Mouse (Mus musculus): ENCODE measurements at regions not wholly inside any gene's neighbourhood (a gene's known extent, or its start where the extent isn't known, plus 50 kb on each side); places are given as distances from the start of the nearest gene placed in this dataset.
A peak's percentile ranks its signal among the peaks of the same experiment; 100 is the strongest.

GRCm38 (mm10) chr13:28898900-28899299, 54.6 kb downstream of the Sox4 start:
- no peak for DNase-seq (ENCODE audit: extremely low read depth, low read depth, low spot score)
- Histone ChIP-seq H3K27me3 (ENCODE audit: control insufficient read depth, insufficient read depth, low read length) (no peaks in the 10 kb centered on the region), H3K36me3 (ENCODE audit: control insufficient read depth, insufficient read depth, low read length) (no peaks in the 10 kb centered on the region), H3K9ac (ENCODE audit: low read depth, low read length) (no peak overlapping the region), H3K79me2 (ENCODE audit: control insufficient read depth, insufficient read depth, low read length) (no peaks in the 10 kb centered on the region), H3K4me1 (ENCODE audit: control insufficient read depth, insufficient read depth, low read length) (no peaks in the 10 kb centered on the region), H3K4me3 (ENCODE audit: insufficient read depth, low read depth, low read length) (no peak overlapping the region), H3K27ac (replicated peaks; ENCODE audit: insufficient read depth, low read depth, low read length) (no peak overlapping the region)
- no peak for TF ChIP-seq CTCF (IDR thresholded peaks at IDR 0.05; ENCODE audit: low read depth, low read length)
- no peak for TF ChIP-seq POLR2A (IDR thresholded peaks at IDR 0.05; ENCODE audit: extremely low read depth, insufficient read depth, low read length)
- 96% methylated on average over 4 of the region's 4 CpGs for WGBS

DNA sequence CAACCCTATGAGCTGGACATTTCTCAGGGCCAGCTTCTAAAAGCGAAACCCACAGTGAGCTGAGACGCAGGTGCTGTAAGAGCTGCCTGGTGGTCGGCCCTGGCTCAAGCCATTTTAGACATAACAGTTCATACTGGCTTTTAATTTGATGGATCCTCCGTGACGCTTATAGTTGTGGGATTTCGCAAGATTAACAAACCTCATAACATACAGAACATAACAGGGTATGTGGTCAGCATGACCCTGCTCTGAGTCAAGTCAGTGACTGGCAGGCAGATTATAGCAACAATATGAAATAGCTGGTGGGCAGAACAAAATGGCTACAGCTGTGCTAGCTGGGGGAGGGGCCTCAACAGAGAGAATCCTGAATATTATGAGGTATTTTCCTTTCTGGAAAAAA, 60.6 kb downstream of the Sox4 start:
- 92% methylated on average over 6 of the region's 6 CpGs for WGBS
- no peaks in the 10 kb centered on the region for H3K36me3 ChIP-seq (ENCODE audit: control insufficient read depth, insufficient read depth, low read length)
- H3K4me1 ChIP-seq (ENCODE audit: control insufficient read depth, insufficient read depth, low read length), result no peaks in the 10 kb centered on the region
- no peak overlapping the region for H3K27ac ChIP-seq (replicated peaks; ENCODE audit: insufficient read depth, low read depth, low read length)
- TF ChIP-seq CTCF (IDR thresholded peaks at IDR 0.05; ENCODE audit: low read depth, low read length) (no peak), POLR2A (IDR thresholded peaks at IDR 0.05; ENCODE audit: extremely low read depth, insufficient read depth, low read length) (no peak)
- H3K79me2 ChIP-seq (ENCODE audit: control insufficient read depth, insufficient read depth, low read length), result no peaks in the 10 kb centered on the region
- DNase-seq (ENCODE audit: extremely low read depth, low read depth, low spot score), result no peak
- no peaks in the 10 kb centered on the region; the same call in 1 of the 2 replicates for H3K27me3 ChIP-seq (ENCODE audit: control insufficient read depth, insufficient read depth, low read length)
- H3K4me3 ChIP-seq (ENCODE audit: insufficient read depth, low read depth, low read length), result no peak overlapping the region
- H3K9ac ChIP-seq (ENCODE audit: low read depth, low read length), result no peak overlapping the region

DNA sequence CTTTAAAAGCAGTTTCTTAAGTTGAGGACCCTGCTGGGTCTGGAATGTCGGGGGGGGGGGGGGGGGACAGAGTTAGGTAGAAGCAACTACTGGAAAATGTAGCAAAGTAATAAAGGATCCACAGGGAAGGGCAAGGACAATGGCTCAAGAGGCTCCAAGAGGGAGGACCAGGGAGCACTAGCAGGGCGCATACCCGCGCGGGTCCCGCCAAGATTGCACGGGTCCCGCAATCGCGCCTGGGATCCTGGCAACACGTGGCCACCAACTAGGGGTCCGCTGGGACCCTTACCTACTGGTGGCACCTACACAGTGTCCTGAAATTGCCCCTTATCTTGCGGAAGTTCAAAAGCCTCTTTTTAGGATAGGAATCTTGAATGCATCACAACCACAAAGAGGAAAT, 66.4 kb downstream of the Sox4 start:
- Histone ChIP-seq H3K9ac (ENCODE audit: low read depth, low read length) (no peak overlapping the region), H3K4me1 (ENCODE audit: control insufficient read depth, insufficient read depth, low read length) (peaks cover 2% of the 10 kb centered on the region; the same call in 1 of the 2 replicates), H3K4me3 (ENCODE audit: insufficient read depth, low read depth, low read length) (no peak overlapping the region), H3K27me3 (ENCODE audit: control insufficient read depth, insufficient read depth, low read length) (peaks cover 21% of the 10 kb centered on the region), H3K36me3 (ENCODE audit: control insufficient read depth, insufficient read depth, low read length) (no peaks in the 10 kb centered on the region), H3K27ac (replicated peaks; ENCODE audit: insufficient read depth, low read depth, low read length) (no peak overlapping the region), H3K79me2 (ENCODE audit: control insufficient read depth, insufficient read depth, low read length) (no peaks in the 10 kb centered on the region)
- no peak for DNase-seq (ENCODE audit: extremely low read depth, low read depth, low spot score)
- TF ChIP-seq POLR2A (IDR thresholded peaks at IDR 0.05; ENCODE audit: extremely low read depth, insufficient read depth, low read length) (no peak), CTCF (IDR thresholded peaks at IDR 0.05; ENCODE audit: low read depth, low read length) (no peak)
- 11% methylated on average over 13 of the region's 13 CpGs for WGBS

- peaks cover 2% of the 10 kb centered on the region; the same call in 1 of the 2 replicates for H3K4me1 ChIP-seq (ENCODE audit: control insufficient read depth, insufficient read depth, low read length)
- peaks cover 21% of the 10 kb centered on the region for H3K27me3 ChIP-seq (ENCODE audit: control insufficient read depth, insufficient read depth, low read length)
- H3K79me2 ChIP-seq (ENCODE audit: control insufficient read depth, insufficient read depth, low read length), result no peaks in the 10 kb centered on the region
- DNase-seq (ENCODE audit: extremely low read depth, low read depth, low spot score), result no peak
- no peak overlapping the region for H3K27ac ChIP-seq (replicated peaks; ENCODE audit: insufficient read depth, low read depth, low read length)
- H3K9ac ChIP-seq (ENCODE audit: low read depth, low read length), result no peak overlapping the region
- H3K36me3 ChIP-seq (ENCODE audit: control insufficient read depth, insufficient read depth, low read length), result no peaks in the 10 kb centered on the region
- H3K4me3 ChIP-seq (ENCODE audit: insufficient read depth, low read depth, low read length), result no peak overlapping the region
- 15% methylated on average over 11 of the region's 11 CpGs for WGBS
- TF ChIP-seq CTCF (IDR thresholded peaks at IDR 0.05; ENCODE audit: low read depth, low read length), result no peak
- no peak for TF ChIP-seq POLR2A (IDR thresholded peaks at IDR 0.05; ENCODE audit: extremely low read depth, insufficient read depth, low read length)
Measured at GRCm38 (mm10) chr13:28886691-28887090, 66.8 kb downstream of the Sox4 start.

DNA sequence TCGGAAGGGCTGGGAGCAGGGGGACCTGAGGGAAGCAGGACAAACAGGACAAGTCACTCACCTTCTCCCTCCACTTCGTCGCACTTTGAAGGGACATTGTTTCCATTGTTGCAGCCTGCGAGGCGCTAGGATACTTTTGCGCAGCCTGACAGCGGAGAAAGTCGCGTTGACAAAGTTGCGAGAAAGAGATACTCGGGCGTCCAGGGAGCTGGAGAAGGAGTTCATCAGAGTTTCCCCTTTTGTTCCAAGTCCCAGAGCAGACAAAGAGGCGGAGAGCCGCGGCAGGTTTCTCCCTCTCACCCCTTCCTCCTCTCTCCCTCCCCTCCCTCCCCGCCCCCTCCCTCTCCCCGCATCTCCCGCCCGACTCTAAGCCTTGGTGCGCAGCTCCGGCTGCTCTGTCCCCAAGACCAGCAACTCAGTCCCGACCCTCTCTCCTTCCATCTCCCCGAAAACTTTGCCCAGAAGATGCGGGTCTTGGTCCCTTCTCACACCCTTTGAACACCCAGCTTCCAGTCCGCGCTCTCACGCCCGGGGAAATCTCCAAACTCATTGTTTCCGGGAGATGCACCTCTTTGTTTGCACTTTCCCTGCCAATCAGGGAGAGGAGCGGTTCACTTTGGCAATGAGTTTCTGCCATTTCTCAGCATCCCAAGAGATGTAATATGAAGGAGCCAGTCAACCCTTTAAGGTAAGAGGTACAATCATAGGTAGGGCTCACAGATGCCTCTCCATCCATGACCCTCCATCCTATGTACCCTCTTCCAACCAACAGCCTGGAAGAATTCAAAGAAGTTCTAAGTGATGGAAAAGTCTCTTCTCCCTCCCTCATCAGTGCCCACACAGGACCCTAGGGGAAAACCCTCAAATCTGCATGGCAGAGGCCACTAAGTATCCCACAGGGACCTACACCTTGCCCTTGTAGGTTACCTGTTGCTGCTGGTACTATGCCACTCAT, 68.2 kb downstream of the Sox4 start:
- 3% methylated on average over 29 of the region's 30 CpGs for WGBS
- TF ChIP-seq POLR2A (IDR thresholded peaks at IDR 0.05; ENCODE audit: extremely low read depth, insufficient read depth, low read length), result no peak
- TF ChIP-seq CTCF (IDR thresholded peaks at IDR 0.05; ENCODE audit: low read depth, low read length), result no peak
- Histone ChIP-seq H3K4me1 (ENCODE audit: control insufficient read depth, insufficient read depth, low read length) (peaks cover 2% of the 10 kb centered on the region; the same call in 1 of the 2 replicates), H3K79me2 (ENCODE audit: control insufficient read depth, insufficient read depth, low read length) (no peaks in the 10 kb centered on the region), H3K27me3 (ENCODE audit: control insufficient read depth, insufficient read depth, low read length) (peaks cover 21% of the 10 kb centered on the region), H3K36me3 (ENCODE audit: control insufficient read depth, insufficient read depth, low read length) (no peaks in the 10 kb centered on the region), H3K27ac (replicated peaks; ENCODE audit: insufficient read depth, low read depth, low read length) (no peak overlapping the region), H3K4me3 (ENCODE audit: insufficient read depth, low read depth, low read length) (peak overlapping the region; percentile 2), H3K9ac (ENCODE audit: low read depth, low read length) (no peak overlapping the region)
- DNase-seq (ENCODE audit: extremely low read depth, low read depth, low spot score), result no peak
